Mouse (Mus musculus) NIH3T3 (cell line): ENCODE data around the gene Usp27x.
A peak's percentile ranks its signal among the peaks of the same experiment; 100 is the strongest.

Experiments used
- DNase-seq: peaks from one replicate; pipeline ENCODE4 v3.0.0-alpha.2; 2012; ENCODE audit warnings: low read depth

Usp27x gene

DNA sequence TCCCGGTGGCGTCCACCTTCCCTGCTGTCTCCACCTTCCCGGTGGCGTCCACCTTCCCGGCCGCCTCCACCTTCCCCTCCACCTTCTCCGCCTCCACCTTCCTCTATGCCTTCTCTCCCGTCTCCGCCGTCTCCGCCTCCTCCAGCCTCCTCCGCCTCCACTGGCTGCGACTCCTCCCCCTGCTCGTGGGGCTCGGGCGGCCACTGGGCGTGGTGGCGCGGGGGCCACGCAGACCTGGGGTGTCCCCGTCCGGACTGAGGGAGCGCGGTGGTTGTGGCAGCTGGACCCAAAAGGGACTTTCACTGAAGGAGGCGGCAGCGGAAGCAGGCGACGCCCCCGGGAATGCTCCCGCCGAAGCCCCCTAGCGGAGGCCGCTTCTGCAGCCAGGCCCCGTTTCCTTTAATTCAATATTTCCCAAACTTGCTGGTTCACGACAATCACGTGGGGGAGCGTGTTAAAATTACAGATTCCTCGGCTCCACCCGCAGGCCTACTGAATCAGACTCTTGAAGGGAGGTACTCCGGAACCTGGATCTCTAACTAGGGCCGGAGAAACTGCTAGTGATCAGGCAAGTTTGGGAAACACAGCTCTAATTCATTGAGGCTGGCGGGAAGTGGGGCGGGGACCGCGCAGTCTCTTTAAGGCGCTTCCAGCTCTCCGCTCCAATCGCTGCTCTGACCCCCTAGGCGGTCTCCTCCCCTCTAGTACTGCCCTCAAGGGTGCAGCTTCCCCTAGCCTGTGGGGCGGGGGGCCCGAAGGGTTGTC lies at the start of gene Usp27x:
Gene Usp27x (minus strand): TSS at position 115 of the 765 bp plus-strand sequence.
- peak; percentile 78 for DNase-seq

- peak; percentile 87 for DNase-seq
Observed at GRCm38 (mm10) chrX:7422691-7423111, 47.1 kb upstream of the Usp27x start.

DNA sequence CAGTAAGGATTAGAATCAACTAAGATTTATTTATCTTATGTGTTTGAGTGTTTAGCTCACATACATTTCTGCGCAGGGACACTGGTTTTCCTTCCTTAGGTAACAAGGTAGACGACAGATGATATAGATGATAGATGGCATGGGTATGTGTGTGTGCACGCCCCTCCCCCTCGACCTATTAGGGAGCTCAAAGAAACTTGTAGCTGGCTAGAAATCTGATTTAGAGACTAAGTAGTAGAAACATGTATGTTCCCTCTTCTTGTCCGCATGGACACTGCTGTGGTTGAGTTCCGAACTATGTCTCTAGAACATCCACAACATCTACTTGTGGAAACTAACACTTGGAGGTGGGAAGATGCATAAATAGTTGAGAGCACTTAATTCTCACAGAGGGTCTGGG lies 46.5 kb upstream of the Usp27x start:
- no peak for DNase-seq

DNA sequence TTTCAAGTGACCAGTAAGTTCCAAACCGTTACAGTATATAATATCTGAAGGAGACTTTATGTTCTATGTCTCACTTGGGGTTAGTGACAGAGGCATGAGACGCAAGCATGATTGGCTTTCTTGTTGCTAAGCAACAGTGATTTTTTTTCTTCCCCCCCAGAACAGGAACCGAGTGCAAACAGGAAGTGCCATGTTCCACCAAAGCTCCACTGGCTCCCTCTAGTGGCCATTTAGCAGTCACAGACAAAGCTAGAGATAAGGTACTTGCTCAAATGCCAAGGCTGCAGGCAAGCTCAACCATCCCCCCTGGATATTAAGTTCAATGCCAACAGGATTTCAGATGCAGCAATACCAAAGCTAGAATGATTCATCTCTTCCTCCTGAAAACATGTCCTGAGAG lies 45.4 kb upstream of the Usp27x start:
- peak; percentile 94 for DNase-seq

- DNase-seq = no peak
Observed at GRCm38 (mm10) chrX:7416178-7416871, 40.7 kb upstream of the Usp27x start.

GRCm38 (mm10) chrX:7415308-7415707 lies 39.7 kb upstream of the Usp27x start:
- peak; percentile 56 for DNase-seq

- no peak for DNase-seq
Observed at GRCm38 (mm10) chrX:7412239-7413033, 36.8 kb upstream of the Usp27x start.

DNA sequence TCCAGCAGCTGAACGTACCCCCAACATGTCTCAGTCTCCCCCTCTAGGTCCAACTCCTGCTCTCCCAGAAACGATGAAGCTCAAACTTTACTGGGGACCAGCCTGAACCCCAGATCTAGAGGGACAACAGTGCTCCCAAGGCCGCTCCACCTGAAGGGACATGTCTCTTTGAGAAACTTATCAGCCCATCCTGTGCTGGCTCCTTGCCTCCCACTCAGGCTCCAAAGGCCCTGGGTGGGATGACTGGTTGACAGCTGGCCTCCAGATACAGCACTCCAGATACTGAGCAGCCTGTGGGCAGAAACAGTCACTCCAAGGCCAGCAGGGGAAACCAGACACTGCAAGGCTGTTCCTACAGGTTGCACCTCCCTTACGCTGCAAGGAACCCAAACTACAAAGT lies 956 bp upstream of the Usp27x start:
- DNase-seq = peak; percentile 14

DNA sequence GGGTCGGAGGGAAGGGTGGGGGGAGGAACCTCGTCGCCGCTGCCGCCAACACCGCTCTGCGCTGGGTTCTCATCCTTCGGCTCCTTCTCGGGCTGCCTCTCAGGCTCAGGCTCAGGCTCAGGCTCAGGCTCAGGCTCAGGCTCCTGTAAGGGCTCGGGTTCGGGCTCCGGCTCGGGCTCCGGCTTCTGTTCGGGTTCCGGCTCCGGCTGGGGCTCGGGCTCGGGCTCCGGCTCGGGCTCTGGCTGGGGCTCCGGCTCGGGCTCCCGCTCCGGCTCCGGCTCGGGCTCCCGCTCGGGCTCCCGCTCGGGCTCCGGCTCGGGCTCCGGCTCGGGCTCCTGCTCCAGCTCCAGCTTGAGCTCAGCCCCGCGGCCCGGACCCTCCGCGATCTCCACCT lies 311 bp downstream of the Usp27x start:
- no peak for DNase-seq

DNA sequence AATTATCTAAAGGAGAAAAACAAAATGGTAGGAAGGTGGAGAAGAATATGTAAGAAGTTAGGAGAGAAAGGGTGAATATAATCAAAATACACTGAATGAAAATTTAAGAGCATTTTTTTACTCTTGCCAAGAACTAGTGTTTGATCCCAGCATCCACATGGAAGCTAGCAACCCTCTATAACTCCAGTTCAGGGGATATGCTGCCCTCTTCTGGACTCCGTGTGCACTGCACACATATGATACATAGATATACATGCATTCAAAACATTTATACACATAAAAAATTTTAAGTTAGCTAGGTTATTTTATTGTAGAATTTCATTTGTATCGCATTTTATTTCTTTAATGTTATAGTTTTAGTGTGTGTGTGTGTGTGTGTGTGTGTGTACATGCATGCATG lies 50.2 kb downstream of the Usp27x start:
- DNase-seq = peak; percentile 46

- peak; percentile 85 for DNase-seq
Observed at GRCm38 (mm10) chrX:7322288-7322687, 53.3 kb downstream of the Usp27x start.
